Mouse (Mus musculus): ENCODE data around the gene Stab1.
A peak's percentile ranks its signal among the peaks of the same experiment; 100 is the strongest.

Gene Stab1

GRCm38 (mm10) chr14:31132031-31132430, 36.4 kb downstream of the Stab1 start:
- DNase-seq (ENCODE audit: low read depth, low spot score) = no peak

GRCm38 (mm10) chr14:31131272-31131821, 37.1 kb downstream of the Stab1 start:
- DNase-seq (ENCODE audit: low read depth, low spot score) = peak; percentile 18

- peak; percentile 75 for DNase-seq (ENCODE audit: low read depth, low spot score)
Observed at GRCm38 (mm10) chr14:31130236-31131220, 37.9 kb downstream of the Stab1 start, which contains the start of gene Nt5dc2. Gene Nt5dc2 (plus strand): TSS chr14:31131053.

- peak; percentile 8 for DNase-seq (ENCODE audit: low read depth, low spot score)
Observed at GRCm38 (mm10) chr14:31129326-31130235, 38.9 kb downstream of the Stab1 start.

- DNase-seq (ENCODE audit: low read depth, low spot score) = peak; percentile 99
Observed at GRCm38 (mm10) chr14:31128826-31129219, 39.6 kb downstream of the Stab1 start, which contains the start of gene Smim4. Gene Smim4 (minus strand): TSS chr14:31128956.

GRCm38 (mm10) chr14:31128101-31128825, 40.2 kb downstream of the Stab1 start:
- DNase-seq (ENCODE audit: low read depth, low spot score) = peak; percentile 77

GRCm38 (mm10) chr14:31126826-31127225, 41.6 kb downstream of the Stab1 start:
- no peak for DNase-seq (ENCODE audit: low read depth, low spot score)

GRCm38 (mm10) chr14:31125106-31126075, 43.0 kb downstream of the Stab1 start:
- no peak for DNase-seq (ENCODE audit: low read depth, low spot score)

- DNase-seq (ENCODE audit: low read depth, low spot score) = no peak
Observed at GRCm38 (mm10) chr14:31115522-31115921, 52.9 kb downstream of the Stab1 start.

GRCm38 (mm10) chr14:31114011-31114410, 54.4 kb downstream of the Stab1 start:
- DNase-seq (ENCODE audit: low read depth, low spot score) = no peak

- no peak for DNase-seq (ENCODE audit: low read depth, low spot score)
Observed at GRCm38 (mm10) chr14:31112187-31112586, 56.3 kb downstream of the Stab1 start.

GRCm38 (mm10) chr14:31110613-31111012, 57.8 kb downstream of the Stab1 start:
- DNase-seq (ENCODE audit: low read depth, low spot score) = no peak

GRCm38 (mm10) chr14:31105156-31105555, 63.3 kb downstream of the Stab1 start:
- no peak for DNase-seq (ENCODE audit: low read depth, low spot score)

- peak; percentile 13 for DNase-seq (ENCODE audit: low read depth, low spot score)
Observed at GRCm38 (mm10) chr14:31089918-31090317, 78.5 kb downstream of the Stab1 start.

Data from CD4-positive helper T cell, adult 2 months (primary cell).